Mouse (Mus musculus) adrenal gland, postnatal 36 days (tissue): ENCODE results near the gene Efnb3. TPM values are rescaled to one million over a fixed set of nuclear protein-coding genes. Genes with fewer than 3 reads are reported as not detected.
A peak's percentile ranks its signal among the peaks of the same experiment; 100 is the strongest.

Source experiments
- DNase-seq, 2 experiments: peaks; one replicate each; pipeline ENCODE4 v3.0.0; 2021; ENCODE audit warnings: mixed read lengths in 1 of 2
- long read RNA-seq, 2 experiments: library from polyadenylated mRNA; stranded (forward); transcript quantifications; one replicate each; pipeline ENCODE4 v2.0.0; 2021; ENCODE audit warnings: borderline sequencing depth in 2 of 2
- total RNA-seq, 2 experiments: library from RNA; stranded (reverse); gene quantifications; 2 replicates each; pipeline ENCODE4 v1.2.3; 2021

Gene Efnb3
- 1 to 10 TPM in 1 of 2 experiments, under 1 TPM in 1; 0.66 to 1.1 TPM for total RNA-seq
- long read RNA-seq, experiment 1, result 0 reads
- long read RNA-seq, experiment 2, result 0 reads

- peak in 1 of 2 experiments; percentile 19 for DNase-seq
These were observed at the start of gene Efnb3 for GRCm38 (mm10) chr11:69559851-69560765. Gene Efnb3 (minus strand): TSS chr11:69560205.

GRCm38 (mm10) chr11:69609416-69609815, 49.4 kb upstream of the Efnb3 start:
- no peak for DNase-seq

- DNase-seq, result no peak
These were observed 48.5 kb upstream of the Efnb3 start for GRCm38 (mm10) chr11:69608525-69608924.

- DNase-seq, result no peak
These were observed 46.8 kb upstream of the Efnb3 start for GRCm38 (mm10) chr11:69606832-69607231.

DNA sequence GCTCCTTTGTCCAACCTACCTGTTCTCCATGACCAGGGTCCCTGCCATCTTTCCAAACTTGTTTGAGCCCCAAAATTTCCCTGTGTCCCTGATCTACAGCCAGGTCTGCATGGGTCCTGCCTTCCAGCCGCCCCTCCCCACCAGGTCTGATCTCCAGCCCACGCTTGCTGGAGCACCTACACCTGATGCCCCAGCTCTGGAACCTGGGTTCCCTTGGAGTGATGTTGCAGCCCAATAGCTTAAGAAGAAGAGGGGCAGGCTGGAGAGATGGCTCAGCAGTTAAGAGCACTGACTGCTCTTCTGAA, 46.4 kb upstream of the Efnb3 start:
- DNase-seq, result no peak

- DNase-seq, result peak; percentile 72 to 80
These were observed 45.9 kb upstream of the Efnb3 start, which contains the start of gene Atp1b2 for GRCm38 (mm10) chr11:69605726-69606490. Gene Atp1b2 (minus strand): TSS chr11:69605942.

DNA sequence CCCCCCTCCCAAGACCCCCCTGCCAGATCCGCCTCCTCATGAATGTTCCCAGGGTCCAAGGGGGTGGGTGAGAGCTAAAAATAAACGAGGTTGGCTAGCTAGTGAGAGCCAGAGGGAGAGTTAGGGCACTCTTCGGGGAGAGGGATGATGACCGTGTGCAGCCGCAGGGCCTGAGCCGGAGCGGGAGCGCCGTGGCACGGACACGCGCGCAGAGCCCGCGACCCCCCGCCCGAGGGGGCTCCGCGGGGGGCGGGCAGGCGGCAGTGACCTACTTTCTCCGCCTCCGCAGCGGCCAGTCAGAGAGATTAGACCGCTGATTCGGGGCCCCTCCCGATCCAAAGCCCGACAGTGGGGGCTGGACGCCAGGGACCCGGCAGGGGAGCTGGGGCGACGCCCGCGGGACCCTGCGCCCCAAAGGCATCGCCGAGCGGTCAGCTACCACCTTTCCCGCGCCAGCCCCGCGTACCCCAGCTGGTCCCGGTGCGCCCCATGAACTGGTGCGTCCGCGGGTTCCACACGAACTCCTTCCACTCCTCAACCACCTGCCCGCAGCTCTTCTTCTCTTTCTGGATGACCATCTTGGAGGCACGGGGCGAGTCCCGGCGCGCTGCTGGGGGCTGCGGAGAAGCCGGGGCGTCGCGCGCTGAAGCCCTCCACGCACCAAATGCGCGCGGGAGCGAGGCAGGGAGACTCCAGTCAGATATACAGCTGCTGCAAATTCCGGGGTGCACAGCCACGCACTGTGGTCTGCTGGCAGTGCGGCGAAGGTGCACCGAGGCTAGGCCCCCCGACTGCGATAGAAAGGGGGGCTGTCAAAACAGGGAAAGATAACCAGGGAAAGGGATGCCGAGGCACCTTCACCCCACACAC, 45.0 kb upstream of the Efnb3 start:
- DNase-seq, result peak; percentile 26 to 47

- no peak for DNase-seq
These were observed 44.3 kb upstream of the Efnb3 start for GRCm38 (mm10) chr11:69604347-69604746.

GRCm38 (mm10) chr11:69603516-69603915, 43.5 kb upstream of the Efnb3 start:
- DNase-seq, result no peak

GRCm38 (mm10) chr11:69601768-69602167, 41.8 kb upstream of the Efnb3 start:
- DNase-seq, result peak in 1 of 2 experiments; percentile 32

- DNase-seq, result peak; percentile 38 to 66
These were observed 40.1 kb upstream of the Efnb3 start for GRCm38 (mm10) chr11:69600098-69600497.

- DNase-seq, result no peak
These were observed 39.4 kb upstream of the Efnb3 start for GRCm38 (mm10) chr11:69599436-69599835.

- no peak for DNase-seq
These were observed 34.8 kb upstream of the Efnb3 start for GRCm38 (mm10) chr11:69594853-69595252.

GRCm38 (mm10) chr11:69592799-69593198, 32.8 kb upstream of the Efnb3 start:
- no peak for DNase-seq

DNA sequence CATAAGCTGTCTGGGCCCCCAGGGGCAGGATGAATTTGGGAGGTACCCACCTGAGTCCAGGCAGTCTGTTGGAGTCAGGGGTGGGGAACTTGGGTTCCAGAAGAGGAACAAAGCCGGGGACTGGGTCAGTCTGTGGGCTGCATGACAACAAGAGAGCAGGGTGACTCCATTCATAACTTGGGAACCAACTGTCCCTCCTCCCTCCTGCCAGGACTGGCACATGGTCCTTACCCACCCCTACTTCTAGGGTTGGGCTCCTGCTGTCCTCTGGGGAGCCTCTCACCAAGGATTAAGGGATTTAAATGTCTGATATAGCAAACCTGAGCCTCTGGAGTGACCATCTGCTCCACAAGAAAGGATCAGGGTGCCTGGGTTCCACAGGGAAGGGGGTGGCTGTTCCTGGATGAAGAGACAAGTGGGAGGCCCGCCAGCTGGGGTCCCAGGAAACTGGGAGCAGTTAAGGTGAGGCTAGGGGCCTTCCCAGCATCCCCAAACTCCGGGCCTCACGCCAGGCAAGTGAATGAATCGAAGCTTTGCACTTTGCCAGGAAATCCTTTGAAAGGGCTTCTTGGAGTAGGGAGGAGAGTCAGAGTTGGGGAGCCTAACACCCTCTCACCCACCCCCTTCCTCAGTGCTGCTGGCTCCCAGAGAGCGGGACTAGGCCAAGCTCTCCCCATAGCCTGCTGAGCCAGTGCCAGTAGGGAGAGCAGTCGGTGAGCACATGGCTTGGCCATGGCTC, 32.1 kb upstream of the Efnb3 start:
- DNase-seq, result no peak

DNA sequence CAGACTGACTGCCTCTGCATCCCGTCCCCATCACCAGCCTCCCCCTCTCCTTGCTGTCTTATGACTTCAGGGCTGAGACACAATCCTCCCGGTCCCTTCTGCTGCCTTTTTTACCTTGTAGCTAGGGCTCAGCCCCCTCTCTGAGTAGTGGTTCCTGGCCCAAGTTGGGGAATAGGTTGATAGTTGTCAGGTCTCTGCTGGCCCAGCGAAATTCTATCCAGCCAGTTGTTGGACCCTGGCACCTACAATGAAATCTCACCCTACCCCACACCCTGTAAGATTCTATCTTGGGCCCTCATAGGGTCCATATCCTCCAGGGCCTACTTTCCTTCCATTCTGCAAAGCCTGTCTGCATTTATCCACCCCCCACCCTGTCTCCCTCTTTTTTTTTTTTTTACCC, 31.4 kb upstream of the Efnb3 start:
- DNase-seq, result no peak

- no peak for DNase-seq
These were observed 30.6 kb upstream of the Efnb3 start for GRCm38 (mm10) chr11:69590622-69591021.

DNA sequence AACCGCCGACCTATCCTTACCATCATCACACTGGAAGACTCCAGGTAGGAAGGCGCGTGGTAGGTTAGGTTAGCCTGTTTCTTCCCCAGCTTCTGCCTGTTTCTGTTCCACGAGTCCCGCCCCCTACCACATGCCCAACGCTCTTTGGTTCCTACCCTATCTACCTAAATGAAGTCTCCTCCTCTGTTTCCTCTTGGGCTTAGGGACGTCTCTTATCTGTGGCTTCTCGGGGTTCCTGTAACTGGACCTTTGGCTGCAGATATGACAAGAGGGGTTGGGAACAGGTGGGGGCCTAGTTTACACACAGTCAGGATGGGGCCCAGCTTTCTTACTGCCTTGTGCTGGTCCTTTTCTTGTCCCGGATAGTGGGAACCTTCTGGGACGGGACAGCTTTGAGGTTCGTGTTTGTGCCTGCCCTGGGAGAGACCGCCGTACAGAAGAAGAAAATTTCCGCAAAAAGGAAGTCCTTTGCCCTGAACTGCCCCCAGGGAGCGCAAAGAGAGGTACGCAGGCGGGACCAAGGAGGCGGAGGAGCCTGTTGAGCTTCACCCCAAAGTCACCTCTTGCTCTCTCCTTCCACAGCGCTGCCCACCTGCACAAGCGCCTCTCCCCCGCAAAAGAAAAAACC, 29.3 kb upstream of the Efnb3 start:
- DNase-seq, result no peak

DNA sequence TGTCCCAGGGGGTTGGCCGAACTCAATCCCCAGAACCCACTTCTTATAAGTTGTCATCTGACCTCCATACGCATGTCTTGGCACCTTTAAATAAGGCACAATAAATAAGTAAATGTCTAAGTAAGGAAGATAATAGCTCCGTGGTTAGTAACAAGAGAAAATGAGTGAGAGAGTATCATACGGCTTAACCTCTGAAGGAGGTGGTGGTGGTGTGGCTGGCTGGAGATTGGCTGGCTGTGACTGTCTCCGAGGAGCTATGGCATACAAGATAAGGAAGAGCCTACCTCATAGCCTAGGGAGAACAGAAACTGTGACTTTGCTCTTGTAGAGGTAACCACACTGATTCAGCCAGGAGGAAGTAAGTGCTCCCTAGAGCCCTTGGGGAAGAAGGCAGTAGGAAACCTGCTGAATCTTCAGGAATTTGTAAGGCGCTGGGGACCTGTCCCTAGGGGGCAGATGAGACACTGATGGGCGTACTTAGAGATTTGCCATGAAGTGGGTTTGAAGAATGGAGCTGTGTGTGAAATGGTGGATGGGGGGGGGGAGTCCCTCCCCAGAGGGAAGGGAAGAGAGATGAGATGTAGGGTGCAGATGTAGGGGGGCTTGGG, 25.8 kb upstream of the Efnb3 start:
- DNase-seq, result no peak

- no peak for DNase-seq
These were observed 24.9 kb upstream of the Efnb3 start for GRCm38 (mm10) chr11:69584937-69585336.
